Mouse (Mus musculus): ENCODE results near the gene Timeless.

- TF ChIP-seq CTCF (IDR thresholded peaks at IDR 0.05; ENCODE audit: extremely low read depth, insufficient read depth, insufficient read length, insufficient replicate concordance), result no peak
- no peak for TF ChIP-seq POLR2A (IDR thresholded peaks at IDR 0.05; ENCODE audit: low read depth, low read length)
Observed at GRCm38 (mm10) chr10:128201856-128202255, 30.0 kb upstream of the Timeless start.
